Mouse (Mus musculus): Measurements from ENCODE around the gene Ano1.

DNA sequence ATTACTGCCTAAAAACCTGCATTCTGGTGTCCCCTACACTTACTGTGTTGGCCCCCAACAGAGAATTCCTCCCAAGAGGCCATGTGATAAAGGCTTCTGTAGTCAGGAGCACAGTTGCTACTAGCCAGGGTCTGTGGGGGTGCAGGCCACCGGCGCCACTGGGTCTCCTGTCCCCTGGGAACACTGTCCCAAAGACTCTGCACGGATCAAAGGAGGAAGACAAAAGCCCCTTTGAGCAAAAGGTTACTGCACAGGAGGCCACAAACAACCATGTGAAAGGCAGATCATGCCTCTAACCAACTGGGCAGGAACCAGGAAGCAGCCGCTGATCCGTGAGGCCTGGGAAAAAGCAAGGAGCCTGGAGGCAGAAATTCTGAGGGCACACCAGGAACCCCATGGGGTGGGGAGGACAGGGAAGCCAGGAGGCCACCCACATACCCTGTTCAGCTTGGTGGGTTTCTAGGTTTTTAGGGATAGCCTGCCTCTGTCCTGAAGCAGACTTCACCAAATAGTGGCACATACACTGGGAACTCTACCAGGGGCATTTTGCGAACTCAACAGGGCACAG lies 151.4 kb downstream of the Ano1 start:
- no peak for TF ChIP-seq ZC3H11A (IDR thresholded peaks at IDR 0.05; ENCODE audit: borderline replicate concordance, low read depth, low read length)
- no peak for TF ChIP-seq HCFC1 (IDR thresholded peaks at IDR 0.05; ENCODE audit: borderline replicate concordance, insufficient read depth, low read length)
- no peak for TF ChIP-seq CHD2 (IDR thresholded peaks at IDR 0.05; ENCODE audit: low read depth, low read length)
- no peak for TF ChIP-seq ZNF384 (IDR thresholded peaks at IDR 0.05; ENCODE audit: low read depth, low read length)
- TF ChIP-seq MAFK (IDR thresholded peaks at IDR 0.05; ENCODE audit: insufficient read depth, low read depth, low read length), result no peak
